Mouse (Mus musculus) intestine, embryonic 14.5 days (tissue): ENCODE measurements around the gene Fam20a. TPM values are rescaled to one million over a fixed set of nuclear protein-coding genes. Genes with fewer than 3 reads are reported as not detected.

Source experiments
- ATAC-seq: fragments of 200-750 bp; cut with Nextera tagmentation; replicated peaks from 2 replicates; pipeline ENCODE4 v1.8.0; 2017; ENCODE audit warnings: low read depth, moderate number of reproducible peaks, moderate TSS enrichment, moderate library complexity; ENCODE audit not compliant: low FRiP score, low TSS enrichment
- DNase-seq: peaks from one replicate; pipeline ENCODE4 v3.0.0-alpha.2; 2018; ENCODE audit warnings: low spot score
- H3K27ac ChIP-seq: fragments of 300-500 bp; sonication (generic); 2 replicates; pipeline ENCODE4 v1.5.1; 2014; ENCODE audit warnings: low read depth, mild to moderate bottlenecking, control low read depth
- H3K27me3 ChIP-seq: fragments of 300-500 bp; sonication (generic); replicated peaks from 2 replicates; pipeline ENCODE4 v1.6.1; 2014; ENCODE audit warnings: low read length, control low read depth; ENCODE audit not compliant: control insufficient read depth, insufficient read depth
- H3K36me3 ChIP-seq: fragments of 300-500 bp; sonication (generic); 2 replicates; pipeline ENCODE4 v1.6.1; 2014; ENCODE audit warnings: low read length, control low read depth; ENCODE audit not compliant: control insufficient read depth, insufficient read depth
- H3K4me1 ChIP-seq: fragments of 300-500 bp; sonication (generic); replicated peaks from 2 replicates; pipeline ENCODE4 v1.6.1; 2014; ENCODE audit warnings: low read length, control low read depth, mixed read lengths; ENCODE audit not compliant: control insufficient read depth, insufficient read depth
- H3K4me2 ChIP-seq: fragments of 300-500 bp; sonication (generic); 2 replicates; pipeline ENCODE4 v1.6.1; 2014; ENCODE audit warnings: low read length
- H3K4me3 ChIP-seq: fragments of 300-500 bp; sonication (generic); 2 replicates; pipeline ENCODE4 v1.5.1; 2014; ENCODE audit warnings: low read depth, low read length, control low read depth, mixed read lengths
- H3K9ac ChIP-seq: fragments of 300-500 bp; sonication (generic); 2 replicates; pipeline ENCODE4 v1.6.1; 2014; ENCODE audit warnings: mild to moderate bottlenecking, low read length
- H3K9me3 ChIP-seq: fragments of 300-500 bp; sonication (generic); 2 replicates; pipeline ENCODE4 v1.6.1; 2016; ENCODE audit warnings: low read length, control low read depth; ENCODE audit not compliant: control insufficient read depth
- WGBS: fragments of 180-500 bp; shearing (Covaris S2); extraction: QIAGEN DNeasy Blood & Tissue Kit; methylation state at CpG from one replicate; pipeline ENCODE4 v1.1.7; 2014; 5-methylcytosine and 5-hydroxymethylcytosine counted together
- polyA plus RNA-seq: library from polyadenylated mRNA; unstranded; fragments of >200 nt; fragmentation: Nextera tagmentation; extraction: Ambion mirVana; gene quantifications from 2 replicates; pipeline ENCODE4 v1.2.1, GENCODE M21; 2014

Fam20a gene
- polyA plus RNA-seq, 1 experiment from 2014 or later, result 1.7 TPM

GRCm38 (mm10) chr11:109672396-109672795 lies 49.7 kb downstream of the Fam20a start:
- H3K27ac ChIP-seq, result no peak overlapping the region
- DNase-seq, result no peak
- no peaks in the 10 kb centered on the region for H3K9me3 ChIP-seq
- H3K4me2 ChIP-seq, result no peak overlapping the region
- H3K27me3 ChIP-seq, result no peaks in the 10 kb centered on the region
- no peak overlapping the region for H3K9ac ChIP-seq
- H3K36me3 ChIP-seq, result peaks cover 23% of the 10 kb centered on the region
- H3K4me3 ChIP-seq, result no peak overlapping the region
- 0 out of 2 replicates have a peak, but pooled peaks cover 2% of the 10 kb centered on the region for H3K4me1 ChIP-seq
- WGBS, result 90% methylated on average over 8 of the region's 8 CpGs
- ATAC-seq, result no peak

GRCm38 (mm10) chr11:109672021-109672324 lies 50.1 kb downstream of the Fam20a start:
- no peaks in the 10 kb centered on the region for H3K27me3 ChIP-seq
- no peaks in the 10 kb centered on the region for H3K9me3 ChIP-seq
- peaks cover 27% of the 10 kb centered on the region for H3K36me3 ChIP-seq
- WGBS, result 89% methylated on average over 5 of the region's 5 CpGs
- H3K9ac ChIP-seq, result no peak overlapping the region
- DNase-seq (no peak), ATAC-seq (no peak)
- H3K4me2 ChIP-seq, result no peak overlapping the region
- 0 out of 2 replicates have a peak, but pooled peaks cover 2% of the 10 kb centered on the region for H3K4me1 ChIP-seq
- no peak overlapping the region for H3K4me3 ChIP-seq
- no peak overlapping the region for H3K27ac ChIP-seq

- no peak for ATAC-seq
- Histone ChIP-seq H3K36me3 (peaks cover 33% of the 10 kb centered on the region), H3K27me3 (no peaks in the 10 kb centered on the region), H3K9ac (no peak overlapping the region), H3K4me2 (no peak overlapping the region), H3K27ac (0 out of 2 replicates have a peak overlapping the region, but pooled peaks have one; percentile 7), H3K4me1 (0 out of 2 replicates have a peak, but pooled peaks cover 2% of the 10 kb centered on the region), H3K4me3 (no peak overlapping the region), H3K9me3 (no peaks in the 10 kb centered on the region)
- DNase-seq, result no peak
- WGBS, result 63% methylated on average over 6 of the region's 6 CpGs
These were observed 50.7 kb downstream of the Fam20a start for GRCm38 (mm10) chr11:109671136-109672020.

GRCm38 (mm10) chr11:109670026-109670916 lies 51.8 kb downstream of the Fam20a start:
- no peak overlapping the region for H3K4me2 ChIP-seq
- peak; percentile 62 for DNase-seq
- no peak overlapping the region for H3K4me3 ChIP-seq
- H3K27me3 ChIP-seq, result no peaks in the 10 kb centered on the region
- peaks cover 44% of the 10 kb centered on the region for H3K36me3 ChIP-seq
- ATAC-seq, result peak; percentile 44
- 54% methylated on average over 14 of the region's 14 CpGs for WGBS
- H3K9ac ChIP-seq, result no peak overlapping the region
- 0 out of 2 replicates have a peak, but pooled peaks cover 2% of the 10 kb centered on the region for H3K4me1 ChIP-seq
- no peak overlapping the region for H3K27ac ChIP-seq
- no peaks in the 10 kb centered on the region for H3K9me3 ChIP-seq

GRCm38 (mm10) chr11:109669149-109669708 lies 52.9 kb downstream of the Fam20a start:
- Histone ChIP-seq H3K36me3 (peaks cover 54% of the 10 kb centered on the region), H3K9ac (no peak overlapping the region), H3K27ac (no peak overlapping the region), H3K4me1 (0 out of 2 replicates have a peak, but pooled peaks cover 2% of the 10 kb centered on the region), H3K4me2 (no peak overlapping the region), H3K4me3 (no peak overlapping the region), H3K9me3 (no peaks in the 10 kb centered on the region), H3K27me3 (no peaks in the 10 kb centered on the region)
- ATAC-seq, result no peak
- WGBS, result 89% methylated on average over 8 of the region's 8 CpGs
- DNase-seq, result no peak

GRCm38 (mm10) chr11:109668115-109668725 lies 53.9 kb downstream of the Fam20a start:
- H3K4me2 ChIP-seq, result no peak overlapping the region
- H3K4me1 ChIP-seq, result 0 out of 2 replicates have a peak, but pooled peaks cover 2% of the 10 kb centered on the region
- no peak for ATAC-seq
- H3K27me3 ChIP-seq, result no peaks in the 10 kb centered on the region
- no peak overlapping the region for H3K9ac ChIP-seq
- no peaks in the 10 kb centered on the region for H3K9me3 ChIP-seq
- no peak overlapping the region for H3K27ac ChIP-seq
- 83% methylated on average over 8 of the region's 8 CpGs for WGBS
- no peak overlapping the region for H3K4me3 ChIP-seq
- peaks cover 65% of the 10 kb centered on the region for H3K36me3 ChIP-seq
- no peak for DNase-seq

GRCm38 (mm10) chr11:109667371-109667770 lies 54.7 kb downstream of the Fam20a start:
- no peaks in the 10 kb centered on the region for H3K27me3 ChIP-seq
- H3K4me2 ChIP-seq, result no peak overlapping the region
- DNase-seq (no peak), ATAC-seq (no peak)
- H3K27ac ChIP-seq, result no peak overlapping the region
- H3K9me3 ChIP-seq, result no peaks in the 10 kb centered on the region
- WGBS, result 91% methylated on average over 19 of the region's 19 CpGs
- peaks cover 73% of the 10 kb centered on the region for H3K36me3 ChIP-seq
- H3K9ac ChIP-seq, result no peak overlapping the region
- H3K4me3 ChIP-seq, result no peak overlapping the region
- 0 out of 2 replicates have a peak, but pooled peaks cover 2% of the 10 kb centered on the region for H3K4me1 ChIP-seq

- Histone ChIP-seq H3K27me3 (no peaks in the 10 kb centered on the region), H3K9ac (no peak overlapping the region), H3K4me3 (no peak overlapping the region), H3K27ac (no peak overlapping the region), H3K36me3 (peaks cover 83% of the 10 kb centered on the region), H3K4me1 (no peaks in the 10 kb centered on the region), H3K9me3 (no peaks in the 10 kb centered on the region), H3K4me2 (no peak overlapping the region)
- DNase-seq, result no peak
- 91% methylated on average over 13 of the region's 13 CpGs for WGBS
- ATAC-seq, result no peak
These were observed 55.7 kb downstream of the Fam20a start for GRCm38 (mm10) chr11:109666411-109666810.
